Mouse (Mus musculus): ENCODE data around the gene Gm266. TPM values are rescaled to one million over a fixed set of nuclear protein-coding genes. Genes with fewer than 3 reads are reported as not detected.

Gene Gm266
- polyA plus RNA-seq, 3 experiments from 2014 or later = not detected

DNA sequence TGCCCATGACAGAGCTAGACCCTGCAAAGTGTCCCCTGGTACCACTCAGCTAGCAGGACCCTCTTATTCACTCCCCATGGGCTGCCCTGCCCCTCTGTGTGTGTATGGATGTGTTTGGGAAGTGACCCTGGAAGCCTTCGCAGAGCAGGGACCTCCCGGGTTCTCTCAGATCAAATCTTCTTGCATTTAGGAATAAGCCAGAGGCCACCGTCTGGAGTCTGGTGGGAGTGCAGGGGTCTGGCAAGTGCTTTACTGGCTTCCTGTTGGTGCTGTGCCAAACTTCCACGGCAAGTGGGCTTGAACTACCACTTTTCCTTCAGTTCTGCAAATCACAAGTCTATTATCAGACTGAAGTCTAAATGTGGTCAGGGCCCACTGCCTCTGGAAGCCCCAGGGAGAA, 31.6 kb downstream of the Gm266 start:
- ATAC-seq = no peak

- ATAC-seq = no peak
Measured at GRCm38 (mm10) chr12:111451561-111451960, 34.1 kb downstream of the Gm266 start.

DNA sequence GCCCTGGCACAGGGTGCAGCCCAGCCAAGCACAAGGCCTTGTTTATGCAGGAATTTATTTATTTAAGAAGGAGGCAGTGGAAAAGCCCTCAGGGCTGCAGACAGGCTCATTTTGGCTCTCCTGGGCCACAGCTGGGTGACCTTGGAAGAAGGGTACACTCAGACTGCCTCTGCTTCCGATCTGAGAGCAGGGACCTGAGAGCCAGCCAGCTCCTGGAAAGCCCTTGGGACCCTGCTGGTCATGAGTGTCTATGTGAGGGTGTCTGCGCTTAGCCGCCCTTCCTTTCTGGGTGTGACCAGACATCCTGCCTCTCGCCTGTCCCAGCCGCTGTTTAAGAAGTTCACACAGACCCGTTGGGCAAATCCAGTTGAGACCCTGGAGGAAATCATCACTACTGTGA, 35.3 kb downstream of the Gm266 start:
- ATAC-seq = no peak

DNA sequence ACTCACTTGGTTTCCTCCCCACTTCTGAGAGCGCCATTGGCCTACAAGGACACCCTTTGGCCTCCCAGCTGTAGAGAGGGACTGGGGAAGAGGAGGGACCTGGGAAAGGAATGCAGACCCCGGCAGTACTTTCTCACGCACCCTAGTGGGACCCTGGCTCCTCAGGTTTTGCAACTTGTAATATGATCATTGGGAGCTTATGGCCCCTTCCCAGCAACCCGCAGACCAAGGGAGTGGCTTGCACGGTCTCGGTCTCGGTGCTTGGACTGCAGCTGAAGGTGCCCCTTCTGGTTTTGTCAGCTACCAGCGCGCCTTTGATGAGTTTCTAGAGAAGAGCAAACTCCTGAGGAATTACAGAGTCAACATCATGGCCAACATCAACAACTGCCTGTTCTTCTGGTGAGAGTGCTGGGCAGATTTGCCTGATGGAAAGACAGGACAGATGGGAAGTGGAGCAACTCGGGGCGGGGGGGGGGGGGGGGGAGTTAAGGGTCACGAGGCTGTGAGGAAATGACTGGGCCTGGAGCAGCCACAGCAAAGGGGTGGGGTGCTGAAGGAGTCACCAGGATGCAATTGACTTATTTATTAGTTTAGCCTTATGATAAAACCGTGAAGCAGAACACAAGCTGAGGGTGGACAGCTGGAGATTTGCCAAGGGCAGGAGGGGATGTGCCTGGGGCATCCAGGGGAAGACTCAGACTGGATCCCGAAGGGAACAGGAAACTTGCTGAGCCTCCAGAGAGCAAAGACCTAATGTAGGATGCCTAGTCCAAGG, 36.5 kb downstream of the Gm266 start:
- no peak for ATAC-seq

- ATAC-seq = no peak
Measured at GRCm38 (mm10) chr12:111447898-111448760, 37.5 kb downstream of the Gm266 start.

DNA sequence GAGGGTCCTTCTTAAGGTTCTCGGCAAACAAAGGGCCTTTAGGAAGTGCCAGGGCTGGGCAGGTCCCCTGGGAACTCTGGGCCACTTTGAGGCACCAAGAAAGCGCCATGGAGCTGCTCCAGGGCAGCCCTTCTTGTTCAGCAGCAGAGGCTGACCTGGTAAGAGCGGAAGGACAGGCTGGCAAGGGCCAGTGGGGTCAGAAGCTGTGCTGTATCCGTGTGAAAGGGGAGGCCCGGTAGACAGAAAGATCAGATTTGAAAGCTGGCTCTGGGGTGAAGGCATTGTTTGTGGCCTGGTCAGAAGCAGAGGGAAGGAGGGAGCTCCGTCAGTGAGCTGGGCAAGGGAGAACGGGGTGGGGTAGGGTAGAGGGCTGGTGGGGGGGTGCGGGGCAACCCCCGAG, 38.3 kb downstream of the Gm266 start:
- ATAC-seq = no peak

- no peak for ATAC-seq
Measured at GRCm38 (mm10) chr12:111446745-111447144, 38.9 kb downstream of the Gm266 start.

DNA sequence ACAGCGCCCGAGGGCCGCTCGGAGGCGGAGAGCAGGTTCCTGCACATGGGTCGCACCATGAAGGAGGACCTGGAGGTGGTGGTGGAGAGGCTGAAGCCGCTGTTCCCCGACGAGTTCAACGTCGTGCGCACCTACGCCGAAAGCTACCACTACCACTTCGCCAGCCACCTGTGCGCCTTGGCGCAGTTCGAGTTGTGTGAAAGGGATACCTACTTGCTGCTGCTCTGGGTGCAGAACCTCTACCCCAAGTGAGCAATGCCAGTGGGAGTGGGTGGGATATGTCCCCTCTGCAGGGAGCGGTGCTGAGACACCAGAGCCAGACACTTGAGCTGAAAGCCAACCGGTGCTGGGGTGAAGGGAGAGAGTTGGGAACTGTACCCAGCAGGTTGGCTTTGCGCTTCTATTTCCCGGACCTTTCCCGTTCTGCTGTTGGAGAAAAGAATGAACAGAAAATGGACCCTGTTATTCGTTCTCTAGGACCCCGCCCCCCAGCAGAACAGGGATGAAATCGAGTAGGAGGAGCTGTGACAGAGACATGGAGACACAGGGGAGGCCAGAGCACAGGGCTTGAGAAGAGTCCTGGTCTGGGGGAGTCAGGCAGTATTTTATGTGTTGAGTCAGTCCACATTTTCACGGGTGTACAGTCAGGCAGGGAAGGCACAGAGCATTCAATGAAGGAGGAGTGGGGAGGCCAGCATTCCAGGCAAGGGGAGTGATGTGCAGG, 39.6 kb downstream of the Gm266 start:
- no peak for ATAC-seq

- ATAC-seq = no peak
Measured at GRCm38 (mm10) chr12:111445161-111445889, 40.3 kb downstream of the Gm266 start.

DNA sequence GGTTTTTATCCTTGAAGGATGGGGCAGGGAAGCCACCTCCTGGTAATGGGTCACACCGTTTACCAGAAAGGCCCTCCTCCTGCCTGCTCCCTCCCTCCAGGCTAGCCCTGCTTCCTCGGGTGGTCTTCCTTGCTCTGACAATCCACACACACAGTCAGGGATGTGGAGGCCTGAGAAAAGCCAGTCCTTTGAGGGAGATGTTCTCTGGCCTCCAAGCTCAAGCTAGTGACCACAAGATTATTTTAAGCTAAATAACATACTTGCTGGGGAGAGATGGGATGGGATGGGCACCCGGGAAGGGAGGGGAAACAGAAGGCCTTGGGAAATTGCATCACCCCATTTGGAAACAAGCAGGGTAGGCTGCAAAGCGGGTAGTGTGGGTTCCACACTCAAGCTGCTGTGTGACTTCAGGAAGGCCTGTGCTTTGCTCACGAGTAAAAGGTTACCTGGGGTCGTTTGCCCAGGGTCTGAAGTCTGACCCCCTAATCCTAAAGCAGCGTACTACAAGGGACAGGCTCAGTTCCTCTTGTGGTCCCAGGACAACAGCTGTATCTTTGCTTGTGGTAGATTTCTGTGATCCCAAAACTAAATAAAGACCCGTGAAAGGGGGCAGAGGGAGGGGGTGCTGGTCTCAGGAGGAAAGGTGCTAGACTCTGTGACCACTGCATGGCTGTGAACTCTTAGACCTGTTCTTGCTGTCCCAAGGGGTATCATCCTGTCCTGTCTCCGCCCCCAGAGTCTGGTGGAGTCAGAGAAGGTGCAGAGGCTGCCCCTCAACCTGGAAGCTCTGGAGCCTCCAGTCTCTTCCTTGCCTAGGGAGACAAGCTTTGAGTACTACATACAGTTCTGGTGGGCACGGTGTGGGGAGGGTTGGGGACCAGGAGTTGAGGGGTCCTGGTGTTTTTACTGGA, 41.4 kb downstream of the Gm266 start:
- ATAC-seq = no peak

GRCm38 (mm10) chr12:111443011-111443870, 42.4 kb downstream of the Gm266 start:
- ATAC-seq = no peak

DNA sequence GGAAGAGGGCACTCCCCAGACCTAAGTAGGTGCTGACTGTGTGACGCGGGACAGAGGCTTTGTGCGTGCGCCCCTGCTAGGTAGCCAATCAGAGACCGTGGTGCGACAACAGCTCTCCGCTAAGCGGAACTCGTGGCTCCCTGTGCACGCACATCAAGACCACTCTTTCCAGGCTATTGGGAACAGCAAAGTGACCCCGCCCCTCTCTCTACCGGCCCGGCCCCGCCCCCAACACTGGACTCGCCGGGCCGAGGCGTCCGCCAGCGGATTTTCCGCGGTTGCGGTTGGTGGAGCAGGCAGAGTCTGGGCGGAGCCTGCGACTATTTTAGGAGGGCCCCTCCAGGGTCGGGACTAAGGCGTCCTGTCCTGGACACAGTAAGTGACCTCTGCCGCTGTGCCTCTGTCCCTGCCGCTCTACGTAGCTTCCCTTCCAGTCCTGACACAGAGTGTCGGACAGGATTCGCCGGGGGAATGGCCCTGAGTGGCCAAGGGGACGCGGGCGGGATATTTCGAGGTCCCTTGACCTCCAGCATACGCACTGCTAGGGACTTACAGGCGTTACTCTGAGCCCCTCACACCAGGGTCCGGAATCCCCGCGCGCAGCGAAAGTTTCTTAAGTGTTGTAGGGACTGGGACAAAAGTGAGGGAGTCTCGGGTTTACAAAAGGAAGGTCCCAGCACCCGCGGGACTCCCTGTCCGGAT, 43.2 kb downstream of the Gm266 start, which contains the start of gene Tnfaip2:
Tnfaip2 (plus strand) TSS at position 161 of the 702 bp plus-strand sequence.
- no peak for ATAC-seq

- ATAC-seq = no peak
Measured at GRCm38 (mm10) chr12:111441523-111441922, 44.1 kb downstream of the Gm266 start.

GRCm38 (mm10) chr12:111440701-111441373, 44.8 kb downstream of the Gm266 start:
- no peak for ATAC-seq

GRCm38 (mm10) chr12:111438850-111439249, 46.8 kb downstream of the Gm266 start:
- no peak for ATAC-seq

- ATAC-seq = no peak
Measured at GRCm38 (mm10) chr12:111437222-111437900, 48.3 kb downstream of the Gm266 start.

GRCm38 (mm10) chr12:111436640-111437039, 49.0 kb downstream of the Gm266 start:
- no peak for ATAC-seq

- no peak for ATAC-seq
Measured at GRCm38 (mm10) chr12:111436170-111436569, 49.5 kb downstream of the Gm266 start.
